Mouse (Mus musculus): ENCODE measurements around the gene Dhh.

- no peak; the same call in 1 of the 2 replicates for TF ChIP-seq CTCF (IDR thresholded peaks at IDR 0.05; ENCODE audit: low read depth)
- TF ChIP-seq EP300 (IDR thresholded peaks at IDR 0.05; ENCODE audit: low read depth) = 0 out of 2 replicates have a peak, but pooled peaks have one; percentile 13
These were observed 36.0 kb upstream of the Dhh start, which contains the start of gene Tuba1b for GRCm38 (mm10) chr15:98934217-98934839.

Data from liver, embryonic 14.5 days (tissue).